Mouse (Mus musculus) heart, adult 2 months (tissue): ENCODE measurements around the gene Pou3f4. TPM values are rescaled to one million over a fixed set of nuclear protein-coding genes. Genes with fewer than 3 reads are reported as not detected.

ENCODE experiments used
- DNase-seq, 2 experiments: peaks; one replicate each; pipeline ENCODE4 v3.0.0; 2021
- H3K27ac ChIP-seq: fragments of 200-600 bp; 2 replicates; pipeline ENCODE4 v1.8.1; 2022
- H3K27me3 ChIP-seq: fragments of 200-500 bp; 2 replicates; pipeline ENCODE4 v1.6.1; 2012; ENCODE audit warnings: mild to moderate bottlenecking, low read length, inconsistent platforms, mixed read lengths; ENCODE audit not compliant: control insufficient read depth, insufficient read depth
- H3K36me3 ChIP-seq: fragments of 200-500 bp; 2 replicates; pipeline ENCODE4 v1.6.1; 2012; ENCODE audit warnings: low read length, inconsistent platforms; ENCODE audit not compliant: control insufficient read depth, insufficient read depth
- H3K4me1 ChIP-seq: fragments of 200-500 bp; 2 replicates; pipeline ENCODE4 v1.6.1; 2011; ENCODE audit warnings: low read length; ENCODE audit not compliant: control insufficient read depth, insufficient read depth
- H3K4me3 ChIP-seq: fragments of 200-600 bp; 2 replicates; pipeline ENCODE4 v1.8.1; 2022
- H3K79me2 ChIP-seq: fragments of 200-500 bp; replicated peaks from 2 replicates; pipeline ENCODE4 v1.6.1; 2012; ENCODE audit warnings: mild to moderate bottlenecking, inconsistent platforms, low read length, moderate library complexity, mixed read lengths; ENCODE audit not compliant: control insufficient read depth, insufficient read depth
- H3K9ac ChIP-seq: fragments of 200-500 bp; 2 replicates; pipeline ENCODE4 v1.6.1; 2012; ENCODE audit warnings: low read depth, mild to moderate bottlenecking, control low read depth, inconsistent platforms, low read length, mixed read lengths
- CTCF ChIP-seq: fragments of 200-600 bp; IDR thresholded peaks from 2 replicates; pipeline ENCODE4 v1.8.1; 2022; ENCODE audit warnings: antibody characterized with exemption, mild to moderate bottlenecking, moderate library complexity
- EP300 ChIP-seq: fragments of 200-500 bp; IDR thresholded peaks from 2 replicates; pipeline ENCODE4 v1.6.1; 2011; ENCODE audit warnings: low read depth, low read length, control low read depth; ENCODE audit not compliant: insufficient read depth
- POLR2A ChIP-seq: fragments of 200-500 bp; IDR thresholded peaks from 2 replicates; pipeline ENCODE4 v1.6.1; 2011; ENCODE audit warnings: mild to moderate bottlenecking, low read depth, low read length, control low read depth; ENCODE audit not compliant: insufficient read depth
- WGBS: fragments of 180-500 bp; shearing (Covaris S2); methylation state at CpG from one replicate; pipeline ENCODE4 v1.1.7; 2018; 5-methylcytosine and 5-hydroxymethylcytosine counted together
- intact Hi-C: fragments of 180-260 bp; cut with DNase I; formaldehyde crosslinking; loops from one replicate; pipeline ENCODE4 v1.15.1; 2025
- polyA plus RNA-seq: library from polyadenylated mRNA; depleted of rRNA; stranded (reverse); fragments of >200 nt; gene quantifications from 2 replicates; pipeline ENCODE4 v1.2.3, GENCODE M21; 2012
- total RNA-seq, 2 experiments: library from RNA; stranded (reverse); gene quantifications; 2 replicates each; pipeline ENCODE4 v1.2.3; 2021

Pou3f4 gene
- total and polyA plus RNA-seq, 3 experiments, result not detected

GRCm38 (mm10) chrX:110837450-110837849, 23.4 kb downstream of the Pou3f4 start:
- H3K79me2 ChIP-seq, result no peaks in the 10 kb centered on the region
- intact Hi-C loops, result no loop called here
- H3K27me3 ChIP-seq, result no peaks in the 10 kb centered on the region
- 59% methylated on average over 2 of the region's 2 CpGs for WGBS
- no peak for DNase-seq
- H3K4me3 ChIP-seq, result no peak overlapping the region
- no peaks in the 10 kb centered on the region for H3K4me1 ChIP-seq
- H3K36me3 ChIP-seq, result no peaks in the 10 kb centered on the region
- no peak overlapping the region for H3K27ac ChIP-seq
- no peak overlapping the region for H3K9ac ChIP-seq
- TF ChIP-seq POLR2A (no peak), CTCF (no peak), EP300 (no peak)

GRCm38 (mm10) chrX:110851300-110851699, 37.2 kb downstream of the Pou3f4 start:
- intact Hi-C loops, result no loop called here
- Histone ChIP-seq H3K27ac (no peak overlapping the region), H3K4me3 (no peak overlapping the region), H3K4me1 (no peaks in the 10 kb centered on the region), H3K36me3 (no peaks in the 10 kb centered on the region), H3K9ac (no peak overlapping the region), H3K27me3 (no peaks in the 10 kb centered on the region), H3K79me2 (no peaks in the 10 kb centered on the region)
- 59% methylated on average over 2 of the region's 2 CpGs for WGBS
- no peak for DNase-seq
- TF ChIP-seq POLR2A, result no peak
